Mouse (Mus musculus): ENCODE data around the gene Igfbp2. TPM values are rescaled to one million over a fixed set of nuclear protein-coding genes. Genes with fewer than 3 reads are reported as not detected.

Gene Igfbp2
- polyA plus RNA-seq, 1 experiment from 2014 or later = 341 TPM

DNA sequence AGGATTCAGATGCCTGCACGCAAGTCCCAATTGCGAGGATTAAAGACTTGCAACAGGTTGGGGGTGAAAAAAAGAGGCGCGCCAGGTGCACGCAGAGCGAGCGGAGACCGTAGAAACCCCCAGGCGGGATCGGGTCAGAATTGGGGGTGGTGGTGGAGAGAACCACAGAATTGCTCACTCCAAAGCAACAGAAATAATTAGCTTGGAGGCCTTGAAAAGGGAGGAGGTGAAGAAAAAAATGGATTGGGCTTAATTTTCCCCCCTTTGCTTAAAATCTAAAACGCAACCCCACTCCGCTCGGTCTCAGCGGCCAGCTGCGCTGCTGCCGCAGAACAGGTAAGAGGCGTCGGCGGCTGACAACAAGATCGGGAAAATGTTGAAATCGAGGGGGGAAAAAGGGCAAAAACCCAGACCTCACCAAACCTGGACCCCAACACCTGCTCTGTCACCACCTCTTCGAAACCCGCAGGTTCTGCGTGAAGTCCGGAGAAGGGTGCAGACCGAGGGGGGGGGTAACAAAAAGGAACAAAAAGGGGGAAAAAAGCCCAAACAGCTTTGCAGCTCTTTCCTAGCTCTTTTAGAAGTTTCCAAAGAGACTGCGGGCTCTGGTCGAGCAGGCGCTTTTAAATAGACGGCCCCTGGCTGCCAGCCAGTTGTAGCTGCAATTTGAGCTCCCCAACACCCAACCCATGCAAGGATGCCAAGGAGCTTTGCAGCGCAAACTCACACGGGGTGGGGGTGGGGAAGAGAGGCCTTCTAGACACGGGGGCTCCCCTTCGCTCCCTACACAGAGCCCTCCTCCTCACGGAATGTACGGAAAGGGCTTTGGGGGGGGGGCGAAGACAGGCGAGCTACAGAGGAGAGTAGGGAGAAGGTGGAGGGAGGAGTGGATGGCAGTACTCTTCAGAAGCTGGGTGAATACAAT lies 50.2 kb downstream of the Igfbp2 start, which contains the start of gene Igfbp5:
Gene Igfbp5 (minus strand): TSS at position 598 of the 925 bp plus-strand sequence.
- 0 out of 2 replicates have a peak, but pooled peaks cover 6% of the 10 kb centered on the region for H3K27me3 ChIP-seq (replicated peaks)
- H3K9ac ChIP-seq (replicated peaks) = peak within 1 kb of the TSS; percentile 70
- peak within 1 kb of the TSS; percentile 58 for H3K4me3 ChIP-seq (replicated peaks)
- ATAC-seq (ENCODE audit: low FRiP score) = peak; percentile 14; the same call in 1 of the 2 replicates
- peaks cover 78% of the 10 kb centered on the region for H3K4me1 ChIP-seq
- H3K9me3 ChIP-seq (replicated peaks) = no peaks in the 10 kb centered on the region
- H3K36me3 ChIP-seq = no peaks in the 10 kb centered on the region
- H3K4me2 ChIP-seq = peak within 1 kb of the TSS; percentile 94
- H3K27ac ChIP-seq (replicated peaks) = peak within 1 kb of the TSS; percentile 86
- under 1% methylated on average over 38 of the region's 38 CpGs for WGBS

DNA sequence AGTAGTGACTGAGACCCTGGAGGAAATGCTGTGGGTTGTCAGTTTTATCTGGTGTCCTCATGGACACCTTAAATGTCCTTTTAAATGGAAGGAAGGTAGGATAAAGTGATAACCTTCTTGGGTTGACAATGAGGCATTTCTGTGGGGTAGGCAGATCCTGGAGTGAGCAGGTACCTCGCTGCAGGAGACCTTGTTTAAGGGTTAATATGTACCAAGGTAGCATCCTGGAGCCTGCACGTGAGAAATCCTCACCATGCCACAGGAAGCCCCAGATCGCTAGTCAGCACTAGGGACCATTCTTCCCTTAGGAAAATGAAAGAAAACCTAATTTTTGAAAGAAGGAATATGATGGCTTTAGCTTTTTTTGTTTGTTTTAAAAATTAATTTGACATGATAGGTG lies 51.4 kb downstream of the Igfbp2 start:
- no peak for ATAC-seq (ENCODE audit: low FRiP score)
- Histone ChIP-seq H3K4me1 (peaks cover 68% of the 10 kb centered on the region), H3K36me3 (no peaks in the 10 kb centered on the region), H3K4me2 (peak overlapping the region; percentile 94), H3K9me3 (replicated peaks) (no peaks in the 10 kb centered on the region), H3K27me3 (replicated peaks) (0 out of 2 replicates have a peak, but pooled peaks cover 6% of the 10 kb centered on the region), H3K9ac (replicated peaks) (no peak overlapping the region), H3K27ac (replicated peaks) (peak overlapping the region; percentile 86; the same call in 1 of the 2 replicates), H3K4me3 (replicated peaks) (peak overlapping the region; percentile 58; the same call in 1 of the 2 replicates)
- 7% methylated on average over 3 of the region's 3 CpGs for WGBS

DNA sequence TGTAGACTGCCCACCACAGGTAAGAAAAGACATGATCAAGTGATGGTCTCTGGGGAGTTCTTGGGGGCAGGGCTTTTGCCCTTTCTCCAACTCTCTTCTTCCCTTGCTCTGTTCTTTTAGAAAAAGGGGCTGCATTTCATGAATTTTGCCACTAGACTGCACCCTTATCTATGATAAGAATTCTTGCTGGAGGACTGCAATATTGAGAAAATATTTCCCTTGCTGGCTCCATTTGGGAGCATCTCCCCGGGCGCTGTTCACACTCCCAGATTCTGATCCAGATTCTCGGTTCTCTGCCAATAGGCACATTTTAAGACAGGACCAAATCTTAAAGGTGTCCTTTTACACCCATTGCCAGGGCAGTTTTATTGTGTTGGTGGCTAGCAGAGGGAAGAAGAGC lies 51.8 kb downstream of the Igfbp2 start:
- H3K36me3 ChIP-seq = no peaks in the 10 kb centered on the region
- 0 out of 2 replicates have a peak, but pooled peaks cover 6% of the 10 kb centered on the region for H3K27me3 ChIP-seq (replicated peaks)
- ATAC-seq (ENCODE audit: low FRiP score) = no peak
- peak overlapping the region; percentile 94 for H3K4me2 ChIP-seq
- H3K9me3 ChIP-seq (replicated peaks) = no peaks in the 10 kb centered on the region
- peak overlapping the region; percentile 86; the same call in 1 of the 2 replicates for H3K27ac ChIP-seq (replicated peaks)
- H3K4me1 ChIP-seq = peaks cover 64% of the 10 kb centered on the region
- H3K9ac ChIP-seq (replicated peaks) = no peak overlapping the region
- WGBS = 44% methylated on average over 3 of the region's 3 CpGs
- H3K4me3 ChIP-seq (replicated peaks) = no peak overlapping the region

DNA sequence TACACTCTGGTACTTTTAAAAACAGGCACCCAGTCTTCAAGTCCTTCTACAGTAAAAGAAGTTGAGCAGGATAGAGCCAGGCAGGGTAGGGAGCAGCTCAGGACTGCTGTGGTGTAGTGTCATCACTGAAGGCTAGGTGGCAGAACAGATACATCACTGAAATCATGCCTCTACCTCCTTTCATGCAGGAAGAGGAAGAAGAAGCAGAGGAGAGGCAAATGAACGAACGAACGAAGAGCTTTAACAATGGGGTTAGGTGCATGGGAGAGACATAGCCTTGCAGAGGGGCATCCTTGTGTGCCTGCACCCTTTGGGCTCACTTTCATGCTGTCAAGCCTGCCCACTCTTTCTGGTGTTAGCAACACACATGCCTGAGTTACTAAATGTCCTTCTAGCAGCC lies 53.6 kb downstream of the Igfbp2 start:
- WGBS = 0% methylated on average over 3 of the region's 3 CpGs
- ATAC-seq (ENCODE audit: low FRiP score) = peak; percentile 68; the same call in 1 of the 2 replicates
- no peak overlapping the region for H3K27ac ChIP-seq (replicated peaks)

DNA sequence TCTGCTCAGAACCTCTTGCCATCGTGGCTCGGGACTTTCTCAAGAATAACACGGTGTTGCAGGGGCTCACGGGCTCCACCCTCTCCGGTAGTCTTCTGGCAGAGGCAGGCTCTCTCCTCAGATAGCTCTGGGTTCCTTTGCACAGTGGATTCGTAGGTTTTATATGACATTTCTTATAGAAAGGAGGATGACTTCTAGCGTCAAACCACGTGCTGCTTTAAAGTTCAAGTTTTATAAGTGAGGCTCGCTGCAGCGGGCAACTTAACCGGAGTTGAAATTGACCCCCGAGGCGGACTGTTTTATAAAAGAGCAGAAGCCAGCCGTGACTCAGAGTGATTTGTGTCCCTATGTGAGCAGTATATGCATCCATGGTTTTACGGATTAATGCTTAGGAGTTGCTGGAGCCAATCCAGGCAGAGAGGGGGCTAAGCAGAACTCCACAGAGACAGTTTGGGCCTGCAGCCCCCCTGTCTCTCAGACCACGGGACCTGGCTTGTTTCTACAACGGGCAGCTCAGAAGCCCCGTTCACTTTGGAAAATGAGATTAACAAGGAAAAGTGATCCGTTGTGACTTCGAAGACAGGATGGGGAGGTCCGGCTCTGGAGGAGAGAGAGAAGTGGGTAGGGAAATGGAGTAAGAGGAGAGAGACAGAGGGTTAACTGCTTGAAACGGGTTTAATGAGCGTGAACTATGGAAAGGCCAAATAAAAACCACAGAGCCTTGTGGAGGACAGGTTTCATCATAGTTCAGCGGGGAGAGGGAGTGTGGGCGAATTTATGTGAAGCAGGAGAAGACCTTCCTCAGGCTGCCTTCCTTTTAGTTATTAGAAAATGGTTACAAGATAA lies 54.4 kb downstream of the Igfbp2 start:
- Histone ChIP-seq H3K27me3 (replicated peaks) (0 out of 2 replicates have a peak, but pooled peaks cover 6% of the 10 kb centered on the region), H3K4me1 (peaks cover 43% of the 10 kb centered on the region), H3K4me2 (peak overlapping the region; percentile 47), H3K36me3 (no peaks in the 10 kb centered on the region), H3K9ac (replicated peaks) (no peak overlapping the region), H3K27ac (replicated peaks) (no peak overlapping the region), H3K9me3 (replicated peaks) (no peaks in the 10 kb centered on the region), H3K4me3 (replicated peaks) (0 out of 2 replicates have a peak overlapping the region, but pooled peaks have one; percentile 4)
- 42% methylated on average over 25 of the region's 25 CpGs for WGBS
- ATAC-seq (ENCODE audit: low FRiP score) = no peak

More for the DNA sequence above, 53.6 kb downstream of the Igfbp2 start:
- H3K9ac ChIP-seq (replicated peaks) = 0 out of 2 replicates have a peak overlapping the region, but pooled peaks have one; percentile 12
- peaks cover 51% of the 10 kb centered on the region for H3K4me1 ChIP-seq
- H3K36me3 ChIP-seq = no peaks in the 10 kb centered on the region
- 0 out of 2 replicates have a peak, but pooled peaks cover 6% of the 10 kb centered on the region for H3K27me3 ChIP-seq (replicated peaks)
- no peak overlapping the region; the same call in 1 of the 2 replicates for H3K4me3 ChIP-seq (replicated peaks)
- H3K4me2 ChIP-seq = peak overlapping the region; percentile 47
- no peaks in the 10 kb centered on the region for H3K9me3 ChIP-seq (replicated peaks)

DNA sequence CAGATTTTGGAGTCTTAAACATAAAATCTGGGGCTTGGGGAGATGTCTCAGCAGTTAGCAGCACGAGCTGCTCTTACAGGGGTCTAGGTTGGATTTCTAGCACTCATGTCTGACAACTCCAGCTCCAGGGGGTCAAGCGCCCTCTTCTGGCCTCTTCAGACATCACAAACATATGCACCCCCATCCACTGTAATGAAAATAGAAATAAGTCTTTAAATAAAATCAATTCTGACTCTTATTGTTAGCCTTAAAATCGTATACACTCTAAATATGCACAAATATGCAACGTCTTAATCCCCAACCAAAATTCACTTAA lies 55.0 kb downstream of the Igfbp2 start:
- Histone ChIP-seq H3K27me3 (replicated peaks) (0 out of 2 replicates have a peak, but pooled peaks cover 6% of the 10 kb centered on the region), H3K4me2 (peak overlapping the region; percentile 47; the same call in 1 of the 2 replicates), H3K36me3 (no peaks in the 10 kb centered on the region), H3K27ac (replicated peaks) (no peak overlapping the region), H3K4me1 (peaks cover 37% of the 10 kb centered on the region), H3K9me3 (replicated peaks) (no peaks in the 10 kb centered on the region), H3K4me3 (replicated peaks) (no peak overlapping the region), H3K9ac (replicated peaks) (no peak overlapping the region)
- ATAC-seq (ENCODE audit: low FRiP score) = no peak
- WGBS = 54% methylated on average over 4 of the region's 4 CpGs

DNA sequence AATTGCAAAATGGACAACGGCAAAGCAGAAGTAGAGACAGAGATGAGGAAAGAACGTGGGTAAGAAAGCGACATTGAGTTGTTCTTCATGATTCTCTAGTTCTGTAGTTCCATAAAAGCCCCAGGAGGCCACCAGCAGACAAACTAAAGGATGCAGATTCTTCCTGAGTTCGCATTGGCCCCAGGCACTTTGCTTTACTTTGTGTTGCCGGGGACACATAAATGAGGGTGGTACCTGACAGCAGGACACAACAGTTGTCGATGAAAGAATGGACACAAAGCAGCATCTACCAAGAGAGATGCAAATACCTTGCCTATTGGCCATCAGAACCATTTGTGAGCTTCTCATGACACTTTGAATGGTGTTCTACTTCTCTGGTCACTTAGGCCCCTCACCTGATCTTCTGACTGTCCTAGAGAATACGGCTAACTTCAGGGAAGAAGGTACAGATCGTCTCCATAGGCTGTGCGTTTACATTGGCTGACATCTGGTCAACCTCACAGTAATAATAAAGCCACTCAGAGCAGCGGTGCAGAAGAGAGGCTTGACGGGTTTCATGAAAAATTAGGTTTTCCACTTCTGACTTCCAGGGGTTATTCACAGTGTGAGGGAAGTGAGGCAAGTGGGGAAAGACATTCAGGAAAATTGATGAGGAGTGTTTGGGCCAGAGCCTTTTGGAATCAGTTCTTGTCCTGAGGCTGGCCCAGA lies 61.0 kb downstream of the Igfbp2 start:
- Histone ChIP-seq H3K9ac (replicated peaks) (no peak overlapping the region), H3K9me3 (replicated peaks) (no peaks in the 10 kb centered on the region), H3K4me3 (replicated peaks) (no peak overlapping the region), H3K36me3 (no peaks in the 10 kb centered on the region), H3K4me1 (no peaks in the 10 kb centered on the region), H3K27ac (replicated peaks) (no peak overlapping the region), H3K27me3 (replicated peaks) (no peaks in the 10 kb centered on the region), H3K4me2 (no peak overlapping the region)
- 88% methylated on average over 11 of the region's 11 CpGs for WGBS
- no peak for ATAC-seq (ENCODE audit: low FRiP score)

DNA sequence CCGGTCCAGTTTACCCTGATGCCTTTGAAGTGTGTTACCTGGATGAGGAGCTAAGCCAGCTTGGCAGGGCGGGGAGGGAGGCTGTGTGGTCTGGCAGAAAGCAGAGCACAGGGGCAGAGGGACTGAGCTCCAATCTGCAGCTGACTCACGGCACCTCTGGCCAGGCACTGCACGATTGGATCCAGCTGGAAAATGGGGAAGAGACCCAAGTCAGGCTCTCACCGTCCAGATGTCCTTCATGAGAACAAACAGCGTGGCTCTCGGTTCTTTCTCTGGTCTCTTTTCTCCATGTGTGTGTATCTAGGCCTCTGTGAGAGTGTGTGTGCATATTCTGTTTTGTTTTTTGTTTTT lies 61.5 kb downstream of the Igfbp2 start:
- Histone ChIP-seq H3K4me3 (replicated peaks) (no peak overlapping the region), H3K4me2 (no peak overlapping the region), H3K27me3 (replicated peaks) (no peaks in the 10 kb centered on the region), H3K9ac (replicated peaks) (no peak overlapping the region), H3K4me1 (no peaks in the 10 kb centered on the region), H3K36me3 (no peaks in the 10 kb centered on the region), H3K27ac (replicated peaks) (no peak overlapping the region), H3K9me3 (replicated peaks) (no peaks in the 10 kb centered on the region)
- WGBS = 87% methylated on average over 7 of the region's 7 CpGs
- no peak for ATAC-seq (ENCODE audit: low FRiP score)

DNA sequence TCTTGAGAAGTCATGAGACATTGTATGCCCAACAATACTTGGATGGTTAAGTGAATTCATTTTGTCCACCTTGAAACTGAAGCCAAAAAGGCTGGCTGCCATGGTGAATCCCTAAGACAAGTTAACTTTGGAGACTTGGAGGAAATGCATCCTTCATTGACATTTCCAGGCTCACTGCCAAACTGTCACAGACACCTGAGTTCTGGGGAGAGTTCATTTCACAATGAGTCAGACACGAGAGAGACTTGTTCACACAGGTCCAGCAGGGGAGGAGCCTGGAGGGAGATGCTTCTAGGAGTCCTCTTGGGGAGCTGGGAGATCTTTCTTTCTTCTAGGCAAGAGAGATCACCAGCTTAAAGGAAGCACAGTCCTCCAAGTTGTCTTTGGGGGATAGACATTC lies 63.6 kb downstream of the Igfbp2 start:
- Histone ChIP-seq H3K27me3 (replicated peaks) (no peaks in the 10 kb centered on the region), H3K27ac (replicated peaks) (no peak overlapping the region), H3K4me3 (replicated peaks) (no peak overlapping the region), H3K4me1 (no peaks in the 10 kb centered on the region), H3K9ac (replicated peaks) (no peak overlapping the region), H3K9me3 (replicated peaks) (no peaks in the 10 kb centered on the region), H3K36me3 (no peaks in the 10 kb centered on the region), H3K4me2 (no peak overlapping the region)
- no peak for ATAC-seq (ENCODE audit: low FRiP score)
- WGBS = 59% methylated on average over 1 of the region's 1 CpGs

DNA sequence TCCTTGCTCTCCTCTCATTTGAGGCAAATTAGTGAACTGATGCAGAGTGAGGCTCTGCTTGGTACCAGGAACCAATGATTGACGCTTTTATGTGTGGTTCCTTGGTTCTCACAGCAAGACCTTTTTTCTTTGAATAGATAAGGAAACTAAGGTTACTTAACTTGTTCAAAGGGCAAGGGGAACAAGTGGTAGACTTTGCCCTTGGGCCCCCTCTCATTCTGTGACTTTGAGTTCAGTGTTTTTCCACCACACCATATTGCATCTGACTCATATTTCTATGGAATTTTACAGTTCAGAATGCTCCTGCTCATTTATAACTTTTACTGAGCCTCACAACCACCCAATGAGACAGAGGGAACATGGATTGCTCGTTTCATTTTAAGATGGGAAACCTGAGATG lies 71.5 kb downstream of the Igfbp2 start:
- 84% methylated on average over 2 of the region's 2 CpGs for WGBS
- no peaks in the 10 kb centered on the region for H3K9me3 ChIP-seq (replicated peaks)
- H3K4me2 ChIP-seq = no peak overlapping the region
- no peak overlapping the region for H3K4me3 ChIP-seq (replicated peaks)
- H3K9ac ChIP-seq (replicated peaks) = no peak overlapping the region
- no peaks in the 10 kb centered on the region for H3K27me3 ChIP-seq (replicated peaks)
- no peak for ATAC-seq (ENCODE audit: low FRiP score)
- H3K4me1 ChIP-seq = no peaks in the 10 kb centered on the region
- H3K27ac ChIP-seq (replicated peaks) = no peak overlapping the region
- H3K36me3 ChIP-seq = no peaks in the 10 kb centered on the region

Measured in neural tube, embryonic 15.5 days (tissue).